Mouse (Mus musculus) olfactory bulb, adult 2 months (tissue): ENCODE measurements around the gene Olfr904.

Experiments used
- CTCF ChIP-seq: fragments of 200-500 bp; IDR thresholded peaks from 2 replicates; pipeline ENCODE4 v1.5.1; 2012; ENCODE audit warnings: low read depth, mild to moderate bottlenecking, low read length, moderate library complexity; ENCODE audit not compliant: insufficient read depth
- POLR2A ChIP-seq: fragments of 200-500 bp; IDR thresholded peaks from 2 replicates; pipeline ENCODE4 v1.6.1; 2012; ENCODE audit warnings: mild to moderate bottlenecking, low read depth, low read length, moderate library complexity; ENCODE audit not compliant: insufficient read depth

DNA sequence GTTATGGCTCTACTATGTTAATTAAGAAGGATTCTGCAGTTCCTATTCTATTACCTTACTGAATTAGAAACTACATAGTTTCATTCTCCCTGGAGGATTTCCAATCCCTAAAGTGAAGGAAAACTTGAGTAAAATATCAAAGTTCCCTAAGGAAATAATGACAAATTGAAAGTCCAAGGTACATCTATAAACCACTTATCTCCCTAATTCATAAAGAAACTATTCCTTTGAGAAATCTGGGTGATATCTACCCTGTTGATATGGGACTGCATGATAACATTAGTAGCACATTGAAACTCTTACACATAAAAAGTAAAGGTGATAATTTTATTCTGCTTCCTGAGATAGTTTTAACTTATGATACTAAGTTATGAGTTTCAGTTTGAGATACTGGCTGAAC lies 7.9 kb downstream of the Olfr904 start, which contains the start of gene Olfr905:
- TF ChIP-seq POLR2A (no peak), CTCF (no peak)
